Mouse (Mus musculus): ENCODE measurements at regions not wholly inside any gene's neighbourhood (a gene's known extent, or its start where the extent isn't known, plus 50 kb on each side); places are given as distances from the start of the nearest gene placed in this dataset.
A peak's percentile ranks its signal among the peaks of the same experiment; 100 is the strongest.

DNA sequence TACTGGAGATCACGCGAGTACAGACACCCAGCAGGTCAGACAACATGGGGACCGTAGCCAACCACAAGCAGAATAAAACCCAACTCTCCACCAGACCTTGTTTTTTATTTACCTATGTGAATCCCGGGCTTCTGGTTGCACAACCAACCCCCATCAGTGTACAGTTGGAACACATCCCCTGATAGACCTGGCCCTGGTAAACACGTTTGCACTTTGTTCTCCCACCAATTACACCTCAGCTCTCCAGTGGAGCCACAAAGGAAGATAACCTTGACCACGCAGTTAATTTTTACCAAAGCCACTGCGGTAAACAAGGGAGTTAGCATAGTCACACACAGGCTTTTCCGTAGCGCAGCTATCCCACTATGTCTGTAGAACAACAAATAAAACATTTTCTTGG lies 254.6 kb upstream of the Dio3 start:
- no peak for ATAC-seq
- WGBS = 86% methylated on average over 9 of the region's 9 CpGs

GRCm38 (mm10) chr12:110025171-110025570 lies 253.7 kb upstream of the Dio3 start:
- Histone ChIP-seq H3K4me1 (peaks cover 43% of the 10 kb centered on the region), H3K9ac (no peak overlapping the region), H3K36me3 (ENCODE audit: poor library complexity, severe bottlenecking) (no peaks in the 10 kb centered on the region), H3K27me3 (no peaks in the 10 kb centered on the region), H3K4me2 (no peak overlapping the region), H3K27ac (no peak overlapping the region), H3K4me3 (no peak overlapping the region), H3K9me3 (replicated peaks) (no peaks in the 10 kb centered on the region)
- WGBS = 92% methylated on average over 7 of the region's 7 CpGs
- ATAC-seq = no peak

More for the DNA sequence above, 254.6 kb upstream of the Dio3 start:
- Histone ChIP-seq H3K4me1 (peaks cover 45% of the 10 kb centered on the region), H3K9me3 (replicated peaks) (no peaks in the 10 kb centered on the region), H3K27me3 (no peaks in the 10 kb centered on the region), H3K36me3 (ENCODE audit: poor library complexity, severe bottlenecking) (no peaks in the 10 kb centered on the region), H3K27ac (no peak overlapping the region), H3K4me2 (no peak overlapping the region), H3K9ac (no peak overlapping the region), H3K4me3 (no peak overlapping the region)

DNA sequence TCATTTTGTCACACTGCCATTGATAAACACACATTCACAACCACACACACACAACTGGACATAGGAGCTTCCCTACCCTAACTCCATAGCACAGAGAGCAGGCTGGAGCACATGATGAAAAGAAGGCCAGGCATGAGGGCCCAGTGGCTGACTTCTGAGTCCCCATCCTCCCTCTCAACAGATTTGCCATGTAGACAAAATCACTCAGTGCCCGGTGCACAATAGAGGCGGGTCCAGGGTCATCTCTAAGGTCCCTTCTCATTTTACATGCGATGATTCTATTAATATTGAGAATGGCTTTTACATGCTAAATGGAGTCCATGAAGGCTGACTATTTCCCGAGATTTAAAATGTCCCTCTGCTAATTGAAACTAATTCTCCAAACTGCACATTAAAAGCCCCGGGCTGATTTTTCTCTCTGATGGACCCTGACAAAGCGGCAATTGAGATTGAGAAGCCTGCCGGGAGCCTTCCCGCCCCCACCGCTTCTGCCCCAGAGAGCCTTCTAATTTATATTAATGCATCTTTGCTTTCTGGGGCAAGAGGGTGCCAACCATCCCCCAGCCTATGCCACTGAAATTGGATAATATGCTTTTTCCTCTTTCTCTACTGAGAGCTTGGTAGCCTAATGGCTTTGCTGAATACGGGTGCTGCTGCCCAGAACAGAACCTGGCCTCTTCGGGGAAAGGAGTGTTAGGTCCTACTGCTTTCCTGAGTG lies 252.7 kb upstream of the Dio3 start:
- Histone ChIP-seq H3K27me3 (no peaks in the 10 kb centered on the region), H3K4me2 (peak overlapping the region; percentile 6; the same call in 1 of the 2 replicates), H3K9ac (no peak overlapping the region), H3K4me1 (peaks cover 43% of the 10 kb centered on the region), H3K27ac (peak overlapping the region; percentile 51), H3K9me3 (replicated peaks) (no peaks in the 10 kb centered on the region), H3K36me3 (ENCODE audit: poor library complexity, severe bottlenecking) (no peaks in the 10 kb centered on the region), H3K4me3 (no peak overlapping the region)
- WGBS = 23% methylated on average over 11 of the region's 11 CpGs
- peak; percentile 61; the same call in 1 of the 2 replicates for ATAC-seq

GRCm38 (mm10) chr12:110027345-110027744 lies 251.5 kb upstream of the Dio3 start:
- Histone ChIP-seq H3K27me3 (no peaks in the 10 kb centered on the region), H3K4me3 (no peak overlapping the region), H3K36me3 (ENCODE audit: poor library complexity, severe bottlenecking) (no peaks in the 10 kb centered on the region), H3K9me3 (replicated peaks) (no peaks in the 10 kb centered on the region), H3K4me1 (peaks cover 43% of the 10 kb centered on the region), H3K9ac (no peak overlapping the region), H3K4me2 (no peak overlapping the region), H3K27ac (no peak overlapping the region)
- no peak for ATAC-seq
- 77% methylated on average over 6 of the region's 6 CpGs for WGBS

GRCm38 (mm10) chr12:110027976-110028375 lies 250.9 kb upstream of the Dio3 start:
- no peak overlapping the region for H3K27ac ChIP-seq
- no peak overlapping the region for H3K4me2 ChIP-seq
- 61% methylated on average over 12 of the region's 12 CpGs for WGBS
- no peaks in the 10 kb centered on the region for H3K27me3 ChIP-seq
- ATAC-seq = no peak
- H3K9me3 ChIP-seq (replicated peaks) = no peaks in the 10 kb centered on the region
- peaks cover 42% of the 10 kb centered on the region for H3K4me1 ChIP-seq
- H3K36me3 ChIP-seq (ENCODE audit: poor library complexity, severe bottlenecking) = no peaks in the 10 kb centered on the region
- H3K9ac ChIP-seq = no peak overlapping the region
- no peak overlapping the region for H3K4me3 ChIP-seq

DNA sequence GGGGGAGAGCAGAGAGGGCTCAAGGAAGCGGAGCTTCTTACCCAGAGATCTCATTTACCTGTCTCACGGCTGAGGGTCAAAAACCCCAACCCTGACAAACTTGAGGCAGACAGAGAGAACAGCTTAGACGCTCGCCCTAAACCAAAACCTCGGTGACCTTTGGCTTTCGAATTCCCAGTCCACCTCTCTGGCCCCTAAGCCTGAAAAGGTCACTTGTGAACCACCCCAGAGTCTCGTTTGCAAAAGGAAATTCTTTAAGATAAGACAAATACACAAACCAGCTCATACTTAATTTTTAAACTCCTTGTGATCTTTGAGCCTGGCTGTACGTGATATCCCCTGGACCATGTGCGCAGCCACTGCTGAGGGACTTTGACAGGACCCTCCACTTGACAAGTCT lies 250.2 kb upstream of the Dio3 start:
- H3K9ac ChIP-seq = no peak overlapping the region
- no peak overlapping the region for H3K4me2 ChIP-seq
- no peaks in the 10 kb centered on the region for H3K9me3 ChIP-seq (replicated peaks)
- WGBS = 77% methylated on average over 9 of the region's 9 CpGs
- H3K27me3 ChIP-seq = no peaks in the 10 kb centered on the region
- no peak for ATAC-seq
- H3K4me3 ChIP-seq = no peak overlapping the region
- no peaks in the 10 kb centered on the region for H3K36me3 ChIP-seq (ENCODE audit: poor library complexity, severe bottlenecking)
- no peak overlapping the region for H3K27ac ChIP-seq
- H3K4me1 ChIP-seq = peaks cover 38% of the 10 kb centered on the region

GRCm38 (mm10) chr12:110031326-110031725 lies 247.5 kb upstream of the Dio3 start:
- H3K9ac ChIP-seq = no peak overlapping the region
- no peak overlapping the region for H3K4me3 ChIP-seq
- H3K4me2 ChIP-seq = no peak overlapping the region
- no peak overlapping the region for H3K27ac ChIP-seq
- H3K27me3 ChIP-seq = no peaks in the 10 kb centered on the region
- ATAC-seq = no peak
- no peaks in the 10 kb centered on the region for H3K9me3 ChIP-seq (replicated peaks)
- H3K36me3 ChIP-seq (ENCODE audit: poor library complexity, severe bottlenecking) = no peaks in the 10 kb centered on the region
- 57% methylated on average over 6 of the region's 6 CpGs for WGBS
- H3K4me1 ChIP-seq = peaks cover 21% of the 10 kb centered on the region

- no peak for ATAC-seq
- 83% methylated on average over 8 of the region's 8 CpGs for WGBS
- H3K36me3 ChIP-seq (ENCODE audit: poor library complexity, severe bottlenecking) = no peaks in the 10 kb centered on the region
- H3K27ac ChIP-seq = no peak overlapping the region
- no peak overlapping the region for H3K4me3 ChIP-seq
- no peaks in the 10 kb centered on the region for H3K4me1 ChIP-seq
- no peak overlapping the region for H3K9ac ChIP-seq
- no peak overlapping the region for H3K4me2 ChIP-seq
- no peaks in the 10 kb centered on the region for H3K27me3 ChIP-seq
- H3K9me3 ChIP-seq (replicated peaks) = no peaks in the 10 kb centered on the region
These were observed 243.7 kb upstream of the Dio3 start for GRCm38 (mm10) chr12:110035171-110035570.

DNA sequence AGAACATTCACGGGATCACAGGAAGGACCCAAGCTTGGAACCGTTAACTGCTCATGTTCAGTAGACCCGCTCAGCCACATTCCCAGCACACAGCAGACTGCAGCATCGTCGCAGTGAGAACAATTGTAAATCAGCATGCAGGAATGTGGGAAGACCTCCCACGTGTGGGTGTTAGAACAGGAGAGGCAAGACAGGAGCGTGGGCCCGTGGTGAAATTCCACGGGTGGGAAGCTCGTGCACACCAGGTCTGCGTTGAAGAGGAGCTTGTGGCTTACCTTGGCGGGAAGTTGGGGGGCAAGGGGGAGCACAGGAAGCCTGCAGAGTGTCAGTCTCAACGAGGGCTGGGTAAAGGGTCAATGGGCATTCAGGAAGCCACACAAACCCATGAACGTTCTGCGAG lies 238.2 kb upstream of the Dio3 start:
- no peak overlapping the region for H3K27ac ChIP-seq
- ATAC-seq = no peak
- H3K4me2 ChIP-seq = no peak overlapping the region
- no peaks in the 10 kb centered on the region for H3K27me3 ChIP-seq
- no peak overlapping the region for H3K9ac ChIP-seq
- no peaks in the 10 kb centered on the region for H3K4me1 ChIP-seq
- no peaks in the 10 kb centered on the region for H3K9me3 ChIP-seq (replicated peaks)
- H3K4me3 ChIP-seq = no peak overlapping the region
- no peaks in the 10 kb centered on the region for H3K36me3 ChIP-seq (ENCODE audit: poor library complexity, severe bottlenecking)
- WGBS = 66% methylated on average over 15 of the region's 15 CpGs

- no peak for ATAC-seq
- H3K4me2 ChIP-seq = no peak overlapping the region
- H3K4me3 ChIP-seq = no peak overlapping the region
- no peaks in the 10 kb centered on the region for H3K27me3 ChIP-seq
- H3K36me3 ChIP-seq (ENCODE audit: poor library complexity, severe bottlenecking) = no peaks in the 10 kb centered on the region
- H3K9ac ChIP-seq = no peak overlapping the region
- no peaks in the 10 kb centered on the region for H3K4me1 ChIP-seq
- H3K9me3 ChIP-seq (replicated peaks) = no peaks in the 10 kb centered on the region
- H3K27ac ChIP-seq = no peak overlapping the region
- 70% methylated on average over 3 of the region's 3 CpGs for WGBS
These were observed 237.1 kb upstream of the Dio3 start for GRCm38 (mm10) chr12:110041782-110042181.

- no peak for ATAC-seq
- no peak overlapping the region for H3K4me2 ChIP-seq
- H3K4me3 ChIP-seq = no peak overlapping the region
- H3K9me3 ChIP-seq (replicated peaks) = no peaks in the 10 kb centered on the region
- no peaks in the 10 kb centered on the region for H3K36me3 ChIP-seq (ENCODE audit: poor library complexity, severe bottlenecking)
- H3K9ac ChIP-seq = no peak overlapping the region
- 73% methylated on average over 5 of the region's 5 CpGs for WGBS
- H3K27ac ChIP-seq = no peak overlapping the region
- no peaks in the 10 kb centered on the region for H3K4me1 ChIP-seq
- H3K27me3 ChIP-seq = no peaks in the 10 kb centered on the region
These were observed 234.6 kb upstream of the Dio3 start for GRCm38 (mm10) chr12:110044266-110044665.

DNA sequence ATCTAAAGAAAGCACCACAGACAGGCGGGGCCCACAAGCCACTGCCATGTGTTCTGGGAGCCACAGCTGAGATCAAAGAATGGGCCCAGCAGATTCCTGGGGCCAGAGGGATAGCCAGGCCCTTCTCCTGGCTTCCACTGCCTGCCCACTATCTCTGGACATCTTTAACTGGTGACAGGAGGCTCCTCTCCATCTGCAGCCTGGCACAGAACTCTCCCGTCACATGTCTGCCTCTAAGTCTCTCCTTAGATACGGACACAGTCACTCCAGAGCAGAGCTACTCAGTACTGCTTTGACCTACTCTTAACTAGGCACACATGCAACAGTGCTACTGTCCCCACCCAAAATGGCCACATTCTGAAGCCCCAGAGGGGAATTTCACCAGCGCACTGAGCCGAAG lies 234.1 kb upstream of the Dio3 start:
- H3K9me3 ChIP-seq (replicated peaks) = no peaks in the 10 kb centered on the region
- H3K4me1 ChIP-seq = no peaks in the 10 kb centered on the region
- no peak overlapping the region for H3K4me3 ChIP-seq
- no peak for ATAC-seq
- 94% methylated on average over 5 of the region's 5 CpGs for WGBS
- H3K27ac ChIP-seq = no peak overlapping the region
- no peaks in the 10 kb centered on the region for H3K36me3 ChIP-seq (ENCODE audit: poor library complexity, severe bottlenecking)
- H3K27me3 ChIP-seq = no peaks in the 10 kb centered on the region
- no peak overlapping the region for H3K4me2 ChIP-seq
- H3K9ac ChIP-seq = no peak overlapping the region

DNA sequence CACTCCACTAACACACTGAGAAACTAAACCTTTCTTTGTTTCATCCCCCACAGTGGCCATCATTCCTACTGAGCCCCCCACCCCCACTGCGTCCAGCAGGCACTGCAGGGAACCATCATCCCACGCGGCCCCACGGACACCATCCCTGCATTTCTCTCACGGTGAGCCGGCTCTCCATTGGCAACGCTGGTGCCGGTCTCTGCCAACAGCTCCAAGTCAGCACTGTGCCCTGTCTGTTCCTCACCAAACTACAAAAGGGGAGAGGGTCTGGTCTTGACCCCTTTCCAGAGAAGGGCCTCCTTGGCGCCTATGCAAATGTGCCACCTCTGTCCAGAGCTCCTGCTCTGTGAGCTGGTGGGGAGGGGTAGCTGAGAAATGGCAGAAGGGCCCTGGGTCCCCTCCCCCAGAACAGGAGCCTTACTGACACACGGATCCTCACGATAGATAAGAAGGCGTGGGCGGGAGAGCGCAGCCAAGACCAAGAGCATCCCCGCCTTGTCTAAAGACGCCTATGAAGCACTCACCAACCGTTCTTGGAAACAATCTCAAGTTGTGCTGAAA lies 233.0 kb upstream of the Dio3 start:
- 71% methylated on average over 17 of the region's 17 CpGs for WGBS
- Histone ChIP-seq H3K36me3 (ENCODE audit: poor library complexity, severe bottlenecking) (no peaks in the 10 kb centered on the region), H3K4me3 (no peak overlapping the region), H3K4me2 (no peak overlapping the region), H3K27me3 (no peaks in the 10 kb centered on the region), H3K9me3 (replicated peaks) (no peaks in the 10 kb centered on the region), H3K9ac (no peak overlapping the region), H3K4me1 (no peaks in the 10 kb centered on the region), H3K27ac (no peak overlapping the region)
- ATAC-seq = no peak

Data from forebrain, embryonic 13.5 days (tissue).